Mouse (Mus musculus) mature B cell (primary cell): ENCODE results near the gene Taf5l.
"Not testable (repeated sequence)": the region's sequence is repeated elsewhere in the genome, so short reads cannot be mapped to it uniquely, and the experiment has no call there.

ENCODE experiments used
- in situ Hi-C: fragments of 300-500 bp; cut with MboI; formaldehyde crosslinking; loops from 2 replicates; pipeline ENCODE4 v1.14.3; 2019

Taf5l gene

DNA sequence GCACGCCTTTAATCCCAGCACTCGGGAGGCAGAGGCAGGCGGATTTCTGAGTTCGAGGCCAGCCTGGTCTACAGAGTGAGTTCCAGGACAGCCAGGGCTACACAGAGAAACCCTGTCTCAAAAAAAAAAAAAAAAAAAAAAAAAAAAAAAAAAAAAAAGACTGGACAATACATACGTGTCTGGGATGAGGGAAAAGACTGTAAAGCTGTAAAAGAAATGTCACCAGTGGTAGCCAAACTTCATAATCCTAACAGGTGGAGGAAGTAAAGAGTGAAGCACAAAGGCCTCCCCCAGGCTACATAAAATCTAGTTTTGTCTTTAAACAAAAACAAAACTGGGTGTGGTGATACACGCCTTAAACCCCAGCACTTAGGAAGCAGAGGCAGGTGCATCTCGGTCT is 6.9 kb downstream of the Taf5l start:
- in situ Hi-C loops: not testable (repeated sequence)

DNA sequence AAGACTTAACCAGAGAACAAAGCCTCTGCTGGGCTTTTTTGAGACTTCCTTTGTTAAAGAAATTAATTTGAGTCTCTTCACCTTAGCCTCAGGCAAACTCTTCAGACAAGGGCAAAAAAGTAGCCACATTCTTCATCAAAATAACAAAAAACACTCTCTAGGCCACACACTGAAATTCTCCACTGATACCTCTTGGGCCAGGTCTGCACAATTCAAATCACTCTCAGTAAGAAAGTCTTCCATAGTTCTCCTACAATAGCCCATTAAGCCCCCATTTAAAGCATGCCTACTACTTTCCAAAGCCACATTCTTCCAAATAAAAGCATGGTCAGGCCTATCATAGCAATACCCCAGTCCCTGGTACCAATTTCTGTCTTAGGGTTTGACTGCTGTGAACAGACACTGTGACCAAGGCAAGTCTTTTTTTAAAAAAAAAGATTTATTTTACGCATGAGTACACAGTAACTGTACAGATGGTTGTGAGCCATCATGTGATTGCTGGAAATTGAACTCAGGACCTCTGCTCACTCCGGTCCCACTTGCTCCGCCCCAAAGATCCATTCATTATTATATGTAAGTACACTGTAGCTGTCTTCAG is 9.1 kb downstream of the Taf5l start:
- in situ Hi-C loops: no loop called here

GRCm38 (mm10) chr8:124011580-124011979 is 9.6 kb downstream of the Taf5l start:
- in situ Hi-C loops: no loop called here

DNA sequence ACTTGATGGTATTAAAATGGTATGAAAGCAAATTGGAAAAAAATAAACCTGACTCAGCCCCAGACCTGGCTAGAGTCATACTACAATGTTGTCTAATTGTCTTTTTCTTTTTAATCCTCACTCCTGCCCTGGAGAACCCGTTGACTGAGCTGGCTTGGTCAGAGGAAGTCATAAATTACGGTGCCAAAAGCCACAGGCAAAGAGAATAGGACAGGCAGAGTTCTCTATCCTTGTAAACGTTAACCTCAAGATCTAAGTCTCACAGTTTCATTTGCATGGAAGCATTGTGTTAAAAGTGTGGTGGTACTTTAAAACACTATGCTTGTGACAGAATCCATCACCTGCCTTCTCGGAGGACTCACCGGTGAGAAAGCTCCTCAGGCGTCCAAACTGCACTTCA is 13.4 kb downstream of the Taf5l start:
- in situ Hi-C loops: no loop called here

DNA sequence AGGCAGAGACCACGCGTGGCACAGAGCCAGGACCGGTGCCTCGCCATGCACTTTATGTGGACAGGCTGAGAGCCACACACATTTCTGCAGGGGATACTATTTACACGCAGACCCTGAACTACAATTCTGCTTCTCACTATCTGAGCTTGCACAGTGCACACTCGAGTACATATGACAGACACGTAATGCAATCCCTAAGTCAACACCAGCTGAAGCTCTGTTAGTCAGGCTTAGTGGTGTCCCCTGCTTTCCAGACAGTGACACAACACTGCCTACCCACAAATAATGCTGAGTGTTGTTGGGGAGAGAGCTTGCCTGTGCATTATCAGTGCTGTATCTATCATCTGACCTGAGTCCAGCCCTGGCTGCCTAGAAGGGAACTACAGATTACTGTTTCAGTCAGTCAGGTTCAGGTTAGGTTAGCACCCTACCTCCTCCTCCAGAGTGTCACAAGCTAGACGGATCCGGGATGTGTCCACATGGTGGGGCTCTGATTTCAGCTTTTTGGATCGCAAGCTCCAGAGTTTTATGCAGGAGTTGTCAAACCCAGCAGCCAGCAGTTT is 18.6 kb downstream of the Taf5l start:
- in situ Hi-C loops: no loop called here

DNA sequence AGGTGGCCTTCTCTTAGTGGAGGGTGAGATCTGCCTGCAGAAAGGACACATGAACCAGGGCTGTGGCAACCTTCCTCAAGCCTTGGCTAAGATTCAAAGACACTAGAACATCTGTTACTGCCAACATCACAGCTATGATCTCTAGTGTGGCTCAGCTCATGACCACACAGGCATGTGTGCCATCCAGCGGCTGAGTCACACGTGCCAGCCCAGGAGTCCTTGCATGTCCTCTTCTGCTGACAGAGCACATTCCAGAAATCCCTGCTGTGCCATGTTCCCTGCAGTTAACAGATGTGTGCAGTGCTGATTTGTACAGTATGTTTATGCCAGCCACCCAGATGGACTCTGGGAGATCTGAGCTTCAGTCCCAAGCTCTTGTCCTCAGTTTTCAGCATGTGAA is 21.6 kb downstream of the Taf5l start:
- in situ Hi-C loops: no loop called here

- in situ Hi-C loops: no loop called here
Measured at GRCm38 (mm10) chr8:123993997-123994396, 27.2 kb downstream of the Taf5l start.

DNA sequence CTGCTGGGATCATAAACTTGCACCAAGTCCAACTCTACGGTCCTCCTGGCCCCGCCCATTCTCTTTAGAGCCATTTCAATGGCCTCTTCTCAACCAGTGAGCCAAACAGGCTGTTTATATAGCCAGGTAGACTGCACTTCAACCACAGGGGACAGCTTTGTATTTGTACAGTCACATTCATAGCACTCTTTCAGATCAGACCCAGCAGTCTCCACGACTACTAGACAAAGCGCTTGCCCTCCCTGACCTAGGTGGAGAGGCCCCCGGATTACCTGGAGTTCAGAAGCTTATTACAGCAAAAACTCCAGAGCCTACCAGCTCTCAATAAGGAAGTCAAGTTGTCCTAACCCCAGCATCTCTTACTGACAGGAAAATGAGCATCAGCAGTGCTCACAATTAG is 27.6 kb downstream of the Taf5l start:
- in situ Hi-C loops: no loop called here

- in situ Hi-C loops: no loop called here
Measured at GRCm38 (mm10) chr8:123992587-123992986, 28.6 kb downstream of the Taf5l start.

- in situ Hi-C loops: no loop called here
Measured at GRCm38 (mm10) chr8:123990277-123991049, 30.7 kb downstream of the Taf5l start.

DNA sequence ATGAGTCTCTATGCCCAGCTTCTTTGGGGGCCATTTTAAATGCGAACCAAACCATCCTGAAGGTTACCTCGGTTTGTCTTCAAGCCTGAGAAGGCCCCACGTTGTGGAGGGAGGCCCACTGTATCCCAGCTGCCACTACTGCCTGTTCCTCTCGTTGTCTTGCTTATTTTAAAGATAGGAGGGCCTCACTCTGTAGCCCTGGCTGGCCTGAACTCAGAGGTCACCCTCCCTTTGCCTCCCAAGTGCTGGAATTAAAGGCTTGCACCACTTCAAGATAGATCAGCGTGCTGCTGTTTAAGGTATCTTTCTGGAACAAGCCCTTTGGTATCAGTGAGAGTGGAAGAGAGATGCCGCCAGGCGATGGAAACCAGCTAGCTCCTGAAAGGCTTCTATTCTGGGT is 32.1 kb downstream of the Taf5l start:
- in situ Hi-C loops: no loop called here

GRCm38 (mm10) chr8:123988605-123989038 is 32.6 kb downstream of the Taf5l start:
- in situ Hi-C loops: no loop called here

GRCm38 (mm10) chr8:123982826-123983400 is 38.3 kb downstream of the Taf5l start, which contains the start of gene Abcb10:
Abcb10 (minus strand) TSS chr8:123983122.
- in situ Hi-C loops: no loop called here

GRCm38 (mm10) chr8:123982291-123982793 is 38.9 kb downstream of the Taf5l start:
- in situ Hi-C loops: no loop called here

GRCm38 (mm10) chr8:123981674-123982073 is 39.5 kb downstream of the Taf5l start:
- in situ Hi-C loops: no loop called here

GRCm38 (mm10) chr8:123980239-123980638 is 41.0 kb downstream of the Taf5l start:
- in situ Hi-C loops: no loop called here

- in situ Hi-C loops: no loop called here
Measured at GRCm38 (mm10) chr8:123978926-123979325, 42.3 kb downstream of the Taf5l start.

DNA sequence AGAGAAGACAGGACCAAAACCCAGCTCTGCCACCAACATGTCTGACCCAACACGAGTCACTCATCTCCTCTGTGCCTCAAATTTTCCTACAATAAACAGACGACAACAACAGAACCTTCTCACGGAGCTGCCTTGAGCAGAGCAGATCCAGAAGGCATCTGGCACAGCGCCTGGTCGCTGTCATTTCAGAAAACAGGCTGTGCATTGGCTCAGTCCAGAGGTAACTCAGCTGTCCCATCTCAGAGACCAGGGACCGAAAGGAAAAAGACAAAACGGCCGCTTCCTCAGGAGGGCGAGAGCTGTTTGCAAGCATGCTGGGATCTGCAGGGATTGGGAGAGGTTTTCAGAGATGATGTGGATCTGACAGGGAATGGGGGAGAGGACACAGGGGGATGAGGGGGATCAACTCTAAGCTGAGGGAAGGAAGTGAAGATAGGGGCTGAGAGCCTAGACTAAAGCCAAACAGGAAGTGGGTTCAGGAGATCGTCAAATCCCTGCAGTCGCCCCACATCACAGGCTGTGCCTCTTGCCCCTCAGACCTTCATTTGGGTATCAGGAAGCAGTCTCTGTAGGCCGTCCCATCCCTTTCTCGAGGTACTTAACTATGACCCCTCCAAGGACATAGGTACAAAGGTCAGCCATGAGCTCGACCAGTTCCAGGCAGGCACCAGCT is 42.9 kb downstream of the Taf5l start:
- in situ Hi-C loops: no loop called here

GRCm38 (mm10) chr8:123977499-123977898 is 43.7 kb downstream of the Taf5l start:
- in situ Hi-C loops: no loop called here

- in situ Hi-C loops: no loop called here
Measured at GRCm38 (mm10) chr8:123973495-123973894, 47.7 kb downstream of the Taf5l start.

DNA sequence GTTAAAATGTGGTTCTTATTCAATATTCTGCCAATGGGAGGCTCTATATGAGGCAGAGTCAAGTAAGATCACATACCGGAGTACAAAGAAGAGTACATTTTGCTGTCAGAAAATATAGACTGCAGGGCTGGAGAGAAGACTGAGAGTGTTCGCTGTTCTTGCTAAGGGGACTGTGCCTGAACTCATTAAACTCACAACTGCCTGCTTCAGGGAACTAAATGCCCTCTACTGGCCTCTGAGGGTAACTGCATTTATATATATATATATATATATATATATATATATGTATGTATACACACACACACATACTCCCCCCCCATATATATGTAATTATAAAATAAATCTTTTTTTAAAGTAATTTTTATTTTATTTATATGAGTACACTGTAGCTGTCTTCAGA is 54.3 kb downstream of the Taf5l start:
- in situ Hi-C loops: no loop called here

- in situ Hi-C loops: no loop called here
Measured at GRCm38 (mm10) chr8:123961371-123961770, 59.8 kb downstream of the Taf5l start.
